Mouse (Mus musculus) embryonic facial prominence, embryonic 11.5 days (tissue): Measurements from ENCODE around the gene Dip2b. TPM values are rescaled to one million over a fixed set of nuclear protein-coding genes. Genes with fewer than 3 reads are reported as not detected.

Experiments used
- ATAC-seq: fragments of 200-750 bp; cut with Nextera tagmentation; replicated peaks from 2 replicates; pipeline ENCODE4 v1.8.0; 2017; ENCODE audit warnings: low read depth; ENCODE audit not compliant: insufficient number of reproducible peaks, low FRiP score, low TSS enrichment
- DNase-seq: peaks from one replicate; pipeline ENCODE4 v3.0.0-alpha.2; 2015; ENCODE audit warnings: low spot score
- H3K27ac ChIP-seq: fragments of 300-500 bp; sonication (generic); replicated peaks from 2 replicates; pipeline ENCODE4 v1.5.1; 2014; ENCODE audit warnings: mild to moderate bottlenecking, low read depth, low read length, control low read depth
- H3K27me3 ChIP-seq: fragments of 300-500 bp; sonication (generic); 2 replicates; pipeline ENCODE4 v1.6.1; 2014; ENCODE audit warnings: mild to moderate bottlenecking, low read length, moderate library complexity, mixed read lengths; ENCODE audit not compliant: control insufficient read depth, insufficient read depth
- H3K36me3 ChIP-seq: fragments of 300-500 bp; sonication (generic); replicated peaks from 2 replicates; pipeline ENCODE4 v1.6.1; 2014; ENCODE audit warnings: low read depth, mild to moderate bottlenecking, low read length, moderate library complexity, mixed read lengths; ENCODE audit not compliant: control insufficient read depth, insufficient read depth
- H3K4me1 ChIP-seq: fragments of 300-500 bp; sonication (generic); 2 replicates; pipeline ENCODE4 v1.6.1; 2014; ENCODE audit warnings: low read length, mixed read lengths; ENCODE audit not compliant: control insufficient read depth, insufficient read depth
- H3K4me2 ChIP-seq: fragments of 300-500 bp; sonication (generic); 2 replicates; pipeline ENCODE4 v1.6.1; 2014; ENCODE audit warnings: low read depth, mild to moderate bottlenecking, control low read depth, low read length, moderate library complexity
- H3K4me3 ChIP-seq: fragments of 300-500 bp; sonication (generic); 2 replicates; pipeline ENCODE4 v1.5.1; 2014; ENCODE audit warnings: low read depth, low read length, control low read depth
- H3K9ac ChIP-seq: fragments of 300-500 bp; sonication (generic); replicated peaks from 2 replicates; pipeline ENCODE4 v1.6.1; 2014; ENCODE audit warnings: mild to moderate bottlenecking, control low read depth, low read length
- H3K9me3 ChIP-seq: fragments of 300-500 bp; sonication (generic); replicated peaks from 2 replicates; pipeline ENCODE4 v1.6.1; 2016; ENCODE audit warnings: mild to moderate bottlenecking, low read length, inconsistent platforms, mixed read lengths; ENCODE audit not compliant: control insufficient read depth
- WGBS: fragments of 180-500 bp; shearing (Covaris S2); extraction: QIAGEN DNeasy Blood & Tissue Kit; methylation state at CpG from one replicate; pipeline ENCODE4 v1.1.7; 2014; 5-methylcytosine and 5-hydroxymethylcytosine counted together
- polyA plus RNA-seq: library from polyadenylated mRNA; unstranded; fragments of >200 nt; fragmentation: Nextera tagmentation; extraction: Ambion mirVana; gene quantifications from 2 replicates; pipeline ENCODE4 v1.2.1, GENCODE M21; 2014

Gene Dip2b
- polyA plus RNA-seq, 1 experiment from 2014 or later, result 15.4 TPM

DNA sequence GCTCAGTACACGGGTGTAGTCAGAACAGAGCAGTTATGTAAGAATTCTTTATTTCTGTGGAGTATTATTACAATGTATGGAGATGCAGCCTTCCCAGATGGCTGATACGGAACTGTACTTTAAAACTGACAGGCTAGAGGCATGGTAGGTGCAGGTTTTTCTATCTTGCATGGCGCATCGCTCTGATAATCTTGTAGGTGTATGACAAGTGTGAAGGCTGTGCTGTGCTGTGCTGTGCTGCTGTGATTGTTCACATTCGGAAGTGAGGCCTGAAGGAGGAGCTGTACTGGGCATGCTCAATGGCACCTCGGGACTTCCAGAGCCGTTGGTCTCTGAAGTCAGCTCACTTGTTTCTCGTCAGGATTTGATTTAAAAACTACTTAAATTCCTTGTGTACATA is 31.6 kb downstream of the Dip2b start:
- no peaks in the 10 kb centered on the region for H3K27me3 ChIP-seq
- no peak overlapping the region for H3K9ac ChIP-seq
- no peak overlapping the region for H3K4me2 ChIP-seq
- WGBS, result 84% methylated on average over 8 of the region's 8 CpGs
- no peaks in the 10 kb centered on the region for H3K36me3 ChIP-seq
- DNase-seq (no peak), ATAC-seq (no peak)
- H3K27ac ChIP-seq, result no peak overlapping the region
- no peaks in the 10 kb centered on the region for H3K9me3 ChIP-seq
- H3K4me1 ChIP-seq, result no peaks in the 10 kb centered on the region; the same call in none of the 2 replicates
- no peak overlapping the region for H3K4me3 ChIP-seq

DNA sequence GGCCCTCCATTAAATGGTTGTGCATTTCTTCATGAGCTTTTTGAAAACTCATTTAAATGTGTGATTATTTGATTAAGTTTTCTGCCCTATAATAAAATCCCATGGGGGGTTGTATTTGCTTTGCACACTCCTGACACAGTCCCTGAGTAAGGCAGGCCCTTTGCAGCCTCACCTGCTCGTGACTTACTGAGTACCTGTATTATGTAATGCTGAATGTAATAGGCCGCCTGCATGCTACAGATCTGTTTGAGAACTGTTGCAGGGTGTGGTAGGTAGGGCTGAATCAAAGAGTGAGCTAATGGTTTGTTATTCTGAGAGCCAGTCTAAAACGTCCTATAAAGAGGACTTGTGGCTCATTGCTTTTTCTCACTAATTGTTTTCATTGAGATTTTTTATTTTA is 33.4 kb downstream of the Dip2b start:
- H3K9ac ChIP-seq, result no peak overlapping the region

DNA sequence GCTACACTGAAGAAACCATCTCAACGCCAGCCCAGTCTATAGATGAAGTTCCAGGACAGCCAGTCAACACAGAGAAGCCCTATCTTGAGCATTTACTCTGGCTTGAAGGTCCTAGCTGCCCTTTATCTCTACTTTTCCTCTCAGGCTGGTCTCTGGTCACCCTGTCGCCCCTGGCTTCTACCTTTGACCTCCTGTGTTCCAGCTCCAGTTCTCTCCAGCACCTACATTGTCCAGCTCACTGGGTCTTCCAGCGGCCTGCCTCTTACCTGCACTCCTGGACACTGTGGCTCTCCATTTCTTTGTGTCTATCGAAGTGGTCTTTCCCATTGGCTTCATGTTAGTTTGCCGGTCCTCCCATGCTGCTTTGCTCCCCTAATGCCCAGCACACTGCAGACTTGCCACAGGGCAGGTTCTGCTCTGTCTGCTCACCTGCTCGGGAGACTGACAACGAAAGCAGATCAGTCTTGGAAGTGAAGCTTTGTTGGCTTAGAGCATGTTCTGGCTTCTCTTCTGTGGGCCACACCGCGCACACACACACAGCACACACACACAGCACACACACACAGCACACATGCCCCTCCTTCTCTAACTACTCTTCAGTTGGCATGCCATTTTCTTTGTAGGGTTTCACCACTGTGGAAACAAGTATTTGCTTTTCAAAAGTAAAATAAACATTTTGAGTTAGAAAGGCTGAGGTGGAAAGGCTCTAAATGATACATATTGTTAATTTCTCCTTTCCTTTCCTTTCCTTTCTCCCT is 35.4 kb downstream of the Dip2b start:
- Histone ChIP-seq H3K4me2 (no peak overlapping the region), H3K9me3 (no peaks in the 10 kb centered on the region), H3K27me3 (no peaks in the 10 kb centered on the region), H3K9ac (no peak overlapping the region; the same call in 1 of the 2 replicates), H3K4me1 (no peaks in the 10 kb centered on the region; the same call in none of the 2 replicates), H3K4me3 (no peak overlapping the region), H3K27ac (no peak overlapping the region), H3K36me3 (no peaks in the 10 kb centered on the region)
- ATAC-seq, result no peak
- no peak for DNase-seq
- WGBS, result 77% methylated on average over 9 of the region's 9 CpGs

More for the DNA sequence above, 33.4 kb downstream of the Dip2b start:
- Histone ChIP-seq H3K4me3 (no peak overlapping the region), H3K27ac (no peak overlapping the region), H3K27me3 (no peaks in the 10 kb centered on the region), H3K4me2 (no peak overlapping the region), H3K9me3 (no peaks in the 10 kb centered on the region), H3K36me3 (no peaks in the 10 kb centered on the region), H3K4me1 (no peaks in the 10 kb centered on the region; the same call in none of the 2 replicates)
- 81% methylated on average over 3 of the region's 3 CpGs for WGBS
- ATAC-seq (no peak), DNase-seq (no peak)

DNA sequence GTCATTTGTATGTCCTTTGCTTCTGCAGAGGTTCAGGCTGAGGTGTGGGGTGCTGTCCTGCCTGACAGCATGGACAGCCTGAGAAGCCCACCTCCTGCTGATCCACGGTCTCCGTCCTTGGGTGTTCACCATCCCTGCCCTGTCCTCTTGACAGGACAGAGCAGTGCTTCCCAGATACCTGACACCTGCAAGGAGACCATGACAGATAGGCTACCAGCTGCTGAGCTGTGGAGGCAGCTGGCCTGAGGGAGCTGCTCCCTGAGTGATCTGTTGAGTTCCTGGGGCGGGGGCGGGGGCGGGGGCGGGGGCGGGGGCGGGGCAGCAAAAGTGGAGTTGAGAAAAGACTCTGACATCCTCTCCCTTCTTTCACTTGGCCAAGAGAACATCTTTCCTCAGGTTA is 36.3 kb downstream of the Dip2b start:
- Histone ChIP-seq H3K36me3 (no peaks in the 10 kb centered on the region), H3K9me3 (no peaks in the 10 kb centered on the region), H3K27me3 (no peaks in the 10 kb centered on the region), H3K4me1 (no peaks in the 10 kb centered on the region; the same call in none of the 2 replicates), H3K9ac (no peak overlapping the region), H3K4me2 (no peak overlapping the region), H3K27ac (no peak overlapping the region), H3K4me3 (no peak overlapping the region)
- DNase-seq, result no peak
- no peak for ATAC-seq
- 26% methylated on average over 7 of the region's 8 CpGs for WGBS

DNA sequence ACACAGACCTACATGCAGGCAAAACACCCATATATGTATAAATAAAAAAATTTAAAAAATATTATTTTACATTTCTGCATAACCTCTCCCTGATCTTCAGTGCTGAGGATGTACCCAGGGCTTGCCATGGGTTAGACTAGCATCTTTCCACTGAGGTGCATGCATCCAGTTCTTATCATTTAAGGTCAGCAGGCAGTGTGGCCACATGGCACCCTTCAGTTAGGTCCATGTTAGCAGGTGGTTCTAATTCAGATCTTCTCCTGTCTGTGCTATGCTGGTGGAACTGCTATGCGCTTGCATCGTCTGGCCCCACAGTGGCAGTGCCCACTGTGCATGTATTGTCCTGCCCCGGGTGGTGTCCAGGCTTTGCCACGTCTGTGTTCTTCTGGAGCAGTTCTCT is 37.9 kb downstream of the Dip2b start:
- Histone ChIP-seq H3K4me1 (no peaks in the 10 kb centered on the region; the same call in none of the 2 replicates), H3K4me2 (no peak overlapping the region), H3K27ac (no peak overlapping the region), H3K36me3 (no peaks in the 10 kb centered on the region), H3K9ac (no peak overlapping the region), H3K9me3 (no peaks in the 10 kb centered on the region), H3K27me3 (no peaks in the 10 kb centered on the region), H3K4me3 (no peak overlapping the region)
- DNase-seq, result no peak
- WGBS, result 80% methylated on average over 4 of the region's 4 CpGs
- ATAC-seq, result no peak

DNA sequence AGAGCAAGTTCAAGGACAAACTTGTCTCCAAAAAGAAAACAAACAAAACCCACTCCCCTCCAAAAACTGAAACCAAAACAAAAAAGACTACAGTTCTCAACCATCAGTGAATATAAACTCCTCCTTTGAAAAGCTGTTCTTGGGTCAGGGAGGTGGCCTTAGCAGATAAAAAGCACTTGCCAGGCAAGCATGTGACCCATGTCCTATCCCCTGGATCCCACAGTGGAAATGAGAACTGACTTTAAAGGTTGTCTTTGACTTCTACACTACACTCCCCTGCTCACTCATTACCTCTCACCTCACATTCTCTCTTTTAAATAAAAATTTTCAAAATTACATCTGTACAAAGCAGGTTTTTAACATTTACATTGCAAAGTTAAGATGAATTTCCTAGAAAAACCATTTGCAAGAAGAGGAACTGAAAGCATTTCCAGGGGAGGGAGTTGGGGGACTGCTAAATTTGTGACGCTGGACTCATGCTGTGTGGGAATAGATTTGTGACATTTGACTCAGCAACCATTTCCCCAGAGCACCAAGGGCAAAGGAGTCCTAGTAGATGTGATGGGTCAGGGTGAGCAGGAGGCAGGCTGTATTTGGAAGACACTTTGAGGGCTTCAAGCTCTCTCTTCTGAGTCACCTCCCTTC is 42.5 kb downstream of the Dip2b start:
- no peak overlapping the region for H3K27ac ChIP-seq
- no peak overlapping the region for H3K4me3 ChIP-seq
- no peak overlapping the region for H3K9ac ChIP-seq
- H3K36me3 ChIP-seq, result no peaks in the 10 kb centered on the region
- ATAC-seq, result no peak
- no peak for DNase-seq
- no peaks in the 10 kb centered on the region for H3K4me1 ChIP-seq
- 51% methylated on average over 1 of the region's 1 CpGs for WGBS
- no peaks in the 10 kb centered on the region for H3K27me3 ChIP-seq
- H3K9me3 ChIP-seq, result no peaks in the 10 kb centered on the region
- no peak overlapping the region for H3K4me2 ChIP-seq

DNA sequence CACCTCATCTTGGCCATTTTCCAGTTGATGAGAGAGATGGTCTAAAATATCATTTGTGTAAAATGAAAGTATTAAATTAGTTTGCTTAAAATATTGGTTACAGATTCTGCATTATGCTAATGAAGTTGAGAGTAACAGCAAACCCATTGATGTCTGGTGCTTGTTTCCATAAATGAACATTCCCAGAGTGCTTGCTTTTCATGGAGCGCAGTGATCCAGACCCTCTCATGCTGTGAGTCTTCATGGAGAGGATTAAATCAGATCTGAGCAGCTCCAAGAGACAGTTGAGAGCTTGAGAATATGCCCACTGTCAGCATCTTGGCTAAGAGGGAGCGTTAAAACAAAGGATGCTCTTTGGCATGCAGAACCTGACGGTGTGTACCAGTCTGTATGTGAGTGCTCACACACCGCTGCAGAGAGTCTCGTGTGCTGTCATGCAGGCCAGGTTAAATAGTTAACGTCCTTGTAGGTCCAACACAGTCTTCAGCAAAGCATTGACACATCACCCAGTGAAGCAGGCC is 43.1 kb downstream of the Dip2b start:
- H3K27me3 ChIP-seq, result no peaks in the 10 kb centered on the region
- ATAC-seq, result no peak
- no peak overlapping the region for H3K4me2 ChIP-seq
- WGBS, result 84% methylated on average over 6 of the region's 6 CpGs
- no peak overlapping the region for H3K4me3 ChIP-seq
- H3K9me3 ChIP-seq, result no peaks in the 10 kb centered on the region
- H3K9ac ChIP-seq, result no peak overlapping the region
- no peaks in the 10 kb centered on the region for H3K36me3 ChIP-seq
- no peaks in the 10 kb centered on the region for H3K4me1 ChIP-seq
- no peak overlapping the region for H3K27ac ChIP-seq
- no peak for DNase-seq

DNA sequence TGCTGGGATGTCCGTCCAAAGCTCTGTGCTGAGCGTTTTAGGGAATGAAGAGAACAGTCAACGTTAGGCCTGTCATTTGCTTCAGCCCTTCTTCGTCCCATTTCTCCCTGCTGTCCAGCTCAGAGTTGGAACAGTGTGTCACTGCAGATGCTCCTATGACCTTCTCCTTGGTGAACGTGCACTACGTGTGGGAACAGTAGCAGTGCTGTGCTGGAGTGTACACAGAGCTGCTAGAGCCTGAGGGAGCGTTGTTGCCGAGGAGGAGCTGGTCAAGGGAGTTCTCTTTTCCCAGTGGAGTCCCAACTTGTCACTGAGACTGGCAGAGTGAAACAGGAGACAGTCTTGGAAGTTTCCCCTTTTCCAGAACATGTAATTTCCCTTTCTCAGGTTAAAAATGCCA is 43.6 kb downstream of the Dip2b start:
- Histone ChIP-seq H3K4me2 (no peak overlapping the region), H3K4me3 (no peak overlapping the region), H3K27ac (no peak overlapping the region), H3K27me3 (no peaks in the 10 kb centered on the region), H3K4me1 (no peaks in the 10 kb centered on the region), H3K9ac (no peak overlapping the region), H3K9me3 (no peaks in the 10 kb centered on the region), H3K36me3 (no peaks in the 10 kb centered on the region)
- 49% methylated on average over 8 of the region's 8 CpGs for WGBS
- no peak for DNase-seq
- no peak for ATAC-seq
